Mouse (Mus musculus) E14TG2a.4 (cell line): ENCODE results near the gene Mog.

ENCODE experiments used
- CTCF ChIP-seq: conservative IDR thresholded peaks from 2 replicates; pipeline ENCODE4 v1.5.1; 2014; ENCODE audit warnings: low read length
- NANOG ChIP-seq: IDR thresholded peaks from 2 replicates; pipeline ENCODE4 v1.6.1; 2014; ENCODE audit warnings: borderline replicate concordance, low read length, mixed read lengths
- POU5F1 ChIP-seq: IDR thresholded peaks from 2 replicates; pipeline ENCODE4 v1.6.1; 2014; ENCODE audit warnings: low read length, borderline replicate concordance

GRCm38 (mm10) chr17:37008161-37008560, 15.0 kb downstream of the Mog start:
- no peak for TF ChIP-seq CTCF
- TF ChIP-seq POU5F1: no peak
- TF ChIP-seq NANOG: no peak
